16 mouse cellular contexts compared by ENCODE assay signal in the genomic region with DNA sequence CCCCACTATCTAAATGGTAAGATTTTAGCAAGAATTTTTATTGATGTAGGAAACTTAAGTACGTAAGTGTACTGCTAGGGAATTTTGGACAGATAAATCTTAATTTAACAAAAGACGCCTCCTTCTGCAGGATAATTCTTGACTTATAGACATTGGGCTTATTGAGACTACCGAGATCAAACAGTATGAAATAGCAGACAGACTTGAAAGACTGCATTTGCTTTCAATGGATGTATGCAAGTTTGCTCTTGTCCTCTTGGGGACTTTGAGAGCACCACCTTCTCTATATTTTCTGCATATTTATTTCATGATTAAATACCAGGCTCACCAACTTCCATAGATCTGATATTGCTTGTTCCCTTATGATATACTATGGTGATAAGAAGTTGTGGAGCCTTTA.
"Had no signal": no experiment of that assay in that cellular context is flagged by ENCODE, and none has a peak within 500 bp of the region (broad histone marks: within the 10 kb centered on the region; RNA-seq: fewer than 3 reads in every experiment).

No protein-coding gene starts in this region.

- H3K9ac ChIP-seq: liver, embryonic 13.5 days; liver, embryonic 15.5 days; liver, postnatal 0 days; lung, embryonic 15.5 days; midbrain, embryonic 12.5 days; neural tube, embryonic 13.5 days; neural tube, embryonic 15.5 days had no signal

- H3K4me1 ChIP-seq: liver, embryonic 13.5 days; liver, embryonic 15.5 days; lung, embryonic 15.5 days; midbrain, embryonic 12.5 days; neural tube, embryonic 13.5 days; neural tube, embryonic 15.5 days had no signal

- H3K36me3 ChIP-seq: liver, embryonic 13.5 days; liver, embryonic 15.5 days; lung, embryonic 15.5 days; midbrain, embryonic 12.5 days; neural tube, embryonic 13.5 days; neural tube, embryonic 15.5 days had no signal

- H3K27me3 ChIP-seq: liver, embryonic 13.5 days; liver, embryonic 15.5 days; lung, embryonic 15.5 days; midbrain, embryonic 12.5 days; neural tube, embryonic 13.5 days; neural tube, embryonic 15.5 days had no signal

- H3K4me2 ChIP-seq: liver, embryonic 11.5 days; liver, embryonic 13.5 days; liver, embryonic 15.5 days; lung, embryonic 15.5 days; midbrain, embryonic 12.5 days; neural tube, embryonic 13.5 days; neural tube, embryonic 15.5 days had no signal

- H3K4me3 ChIP-seq: liver, embryonic 13.5 days; liver, embryonic 15.5 days; lung, embryonic 15.5 days; midbrain, embryonic 12.5 days; myocyte; neural tube, embryonic 13.5 days; neural tube, embryonic 15.5 days had no signal

- H3K27ac ChIP-seq: liver, embryonic 13.5 days; liver, embryonic 15.5 days; lung, embryonic 15.5 days; midbrain, embryonic 12.5 days; neural tube, embryonic 13.5 days; neural tube, embryonic 15.5 days had no signal

- ATAC-seq: liver, postnatal 0 days; midbrain, embryonic 16.5 days had no signal

- DNase-seq: liver, embryonic 13.5 days; liver, postnatal 0 days; lung, adult 2 months; midbrain, embryonic 14.5 days; right cerebral cortex, postnatal 14 days; thymus, adult 18-20 months; thymus, postnatal 14 days; thymus, postnatal 36 days had no signal

- H3K9me3 ChIP-seq: liver, embryonic 13.5 days; liver, embryonic 15.5 days; lung, embryonic 15.5 days; neural tube, embryonic 13.5 days; neural tube, embryonic 15.5 days had no signal
